Mouse (Mus musculus): Measurements from ENCODE around the gene Rbfox2. TPM values are rescaled to one million over a fixed set of nuclear protein-coding genes. Genes with fewer than 3 reads are reported as not detected.

Rbfox2 gene
- polyA plus RNA-seq, 2 experiments: 7.2 to 9.9 TPM

- Histone ChIP-seq H3K27me3 (ENCODE audit: control insufficient read depth, insufficient read depth, low read length) (no peaks in the 10 kb centered on the region), H3K9ac (replicated peaks) (no peak overlapping the region), H3K4me2 (ENCODE audit: low read depth) (no peak overlapping the region), H3K4me3 (ENCODE audit: insufficient read depth in 1 of 2, low read depth in 2 of 2, low read length in 2 of 2) (no peak overlapping the region), H3K27ac (no peak overlapping the region), H3K4me1 (replicated peaks; ENCODE audit: control insufficient read depth in 2 of 2, insufficient read depth in 2 of 2, low read length in 1 of 2) (0 out of 4 replicates have a peak, but pooled peaks cover 0 to 2% of the 10 kb centered on the region in 2 experiments), H3K9me3 (ENCODE audit: control insufficient read depth, low read length) (no peaks in the 10 kb centered on the region), H3K36me3 (replicated peaks; ENCODE audit: control insufficient read depth, insufficient read depth, low read depth) (no peaks in the 10 kb centered on the region)
- DNase-seq (ENCODE audit: low read depth in 3 of 3, low spot score in 3 of 3): no peak
- no peak for ATAC-seq (ENCODE audit: insufficient read depth)
- WGBS (ENCODE audit: insufficient replicate concordance): 12% methylated on average over 11 of the region's 11 CpGs
- no peak for TF ChIP-seq EP300 (IDR thresholded peaks at IDR 0.05; ENCODE audit: low read depth)
- no peak for TF ChIP-seq CTCF (IDR thresholded peaks at IDR 0.05; ENCODE audit: low read depth)
These were observed 269.3 kb downstream of the Rbfox2 start for GRCm38 (mm10) chr15:77037278-77038161.

- DNase-seq (ENCODE audit: low read depth in 3 of 3, low spot score in 3 of 3): no peak
- H3K4me1 ChIP-seq (replicated peaks; ENCODE audit: control insufficient read depth in 2 of 2, insufficient read depth in 2 of 2, low read length in 1 of 2): 0 out of 4 replicates have a peak, but pooled peaks cover 0 to 2% of the 10 kb centered on the region in 2 experiments
- H3K9me3 ChIP-seq (ENCODE audit: control insufficient read depth, low read length): no peaks in the 10 kb centered on the region
- 56% methylated on average over 2 of the region's 2 CpGs for WGBS (ENCODE audit: insufficient replicate concordance)
- H3K4me3 ChIP-seq (ENCODE audit: insufficient read depth in 1 of 2, low read depth in 2 of 2, low read length in 2 of 2): no peak overlapping the region
- H3K27me3 ChIP-seq (ENCODE audit: control insufficient read depth, insufficient read depth, low read length): no peaks in the 10 kb centered on the region
- ATAC-seq (ENCODE audit: insufficient read depth): no peak
- H3K9ac ChIP-seq (replicated peaks): no peak overlapping the region
- TF ChIP-seq CTCF (IDR thresholded peaks at IDR 0.05; ENCODE audit: low read depth) (no peak), EP300 (IDR thresholded peaks at IDR 0.05; ENCODE audit: low read depth) (no peak)
- H3K36me3 ChIP-seq (replicated peaks; ENCODE audit: control insufficient read depth, insufficient read depth, low read depth): no peaks in the 10 kb centered on the region
- H3K4me2 ChIP-seq (ENCODE audit: low read depth): no peak overlapping the region
- no peak overlapping the region for H3K27ac ChIP-seq
These were observed 269.9 kb downstream of the Rbfox2 start for GRCm38 (mm10) chr15:77036989-77037277.

GRCm38 (mm10) chr15:77036320-77036988 lies 270.4 kb downstream of the Rbfox2 start:
- H3K4me1 ChIP-seq (replicated peaks; ENCODE audit: control insufficient read depth in 2 of 2, insufficient read depth in 2 of 2, low read length in 1 of 2): 0 out of 4 replicates have a peak, but pooled peaks cover 0 to 2% of the 10 kb centered on the region in 2 experiments
- no peaks in the 10 kb centered on the region for H3K9me3 ChIP-seq (ENCODE audit: control insufficient read depth, low read length)
- WGBS (ENCODE audit: insufficient replicate concordance): 58% methylated on average over 11 of the region's 11 CpGs
- H3K4me2 ChIP-seq (ENCODE audit: low read depth): no peak overlapping the region
- H3K4me3 ChIP-seq (ENCODE audit: insufficient read depth in 1 of 2, low read depth in 2 of 2, low read length in 2 of 2): no peak overlapping the region
- no peak for ATAC-seq (ENCODE audit: insufficient read depth)
- H3K27ac ChIP-seq: no peak overlapping the region
- no peak for DNase-seq (ENCODE audit: low read depth in 3 of 3, low spot score in 3 of 3)
- H3K9ac ChIP-seq (replicated peaks): no peak overlapping the region
- H3K27me3 ChIP-seq (ENCODE audit: control insufficient read depth, insufficient read depth, low read length): no peaks in the 10 kb centered on the region
- no peaks in the 10 kb centered on the region for H3K36me3 ChIP-seq (replicated peaks; ENCODE audit: control insufficient read depth, insufficient read depth, low read depth)
- TF ChIP-seq CTCF (IDR thresholded peaks at IDR 0.05; ENCODE audit: low read depth) (no peak), EP300 (IDR thresholded peaks at IDR 0.05; ENCODE audit: low read depth) (no peak)

GRCm38 (mm10) chr15:77035643-77036042 lies 271.2 kb downstream of the Rbfox2 start:
- ATAC-seq (ENCODE audit: insufficient read depth) (no peak; the same call in 1 of the 2 replicates), DNase-seq (ENCODE audit: low read depth in 3 of 3, low spot score in 3 of 3) (peak in 1 of 3 experiments; percentile 14)
- Histone ChIP-seq H3K27ac (no peak overlapping the region), H3K4me3 (ENCODE audit: insufficient read depth in 1 of 2, low read depth in 2 of 2, low read length in 2 of 2) (no peak overlapping the region), H3K36me3 (replicated peaks; ENCODE audit: control insufficient read depth, insufficient read depth, low read depth) (no peaks in the 10 kb centered on the region), H3K9ac (replicated peaks) (no peak overlapping the region), H3K4me1 (replicated peaks; ENCODE audit: control insufficient read depth in 2 of 2, insufficient read depth in 2 of 2, low read length in 1 of 2) (0 out of 4 replicates have a peak, but pooled peaks cover 0 to 2% of the 10 kb centered on the region in 2 experiments), H3K4me2 (ENCODE audit: low read depth) (no peak overlapping the region), H3K9me3 (ENCODE audit: control insufficient read depth, low read length) (no peaks in the 10 kb centered on the region), H3K27me3 (ENCODE audit: control insufficient read depth, insufficient read depth, low read length) (no peaks in the 10 kb centered on the region)
- 53% methylated on average over 3 of the region's 3 CpGs for WGBS (ENCODE audit: insufficient replicate concordance)
- TF ChIP-seq EP300 (IDR thresholded peaks at IDR 0.05; ENCODE audit: low read depth) (no peak), CTCF (IDR thresholded peaks at IDR 0.05; ENCODE audit: low read depth) (no peak)

GRCm38 (mm10) chr15:77034526-77034925 lies 272.3 kb downstream of the Rbfox2 start:
- TF ChIP-seq EP300 (IDR thresholded peaks at IDR 0.05; ENCODE audit: low read depth) (no peak), CTCF (IDR thresholded peaks at IDR 0.05; ENCODE audit: low read depth) (no peak)

More at GRCm38 (mm10) chr15:77034526-77034925, 272.3 kb downstream of the Rbfox2 start:
- H3K4me1 ChIP-seq (replicated peaks; ENCODE audit: control insufficient read depth in 2 of 2, insufficient read depth in 2 of 2, low read length in 1 of 2): 0 out of 4 replicates have a peak, but pooled peaks cover 0 to 2% of the 10 kb centered on the region in 2 experiments
- H3K4me3 ChIP-seq (ENCODE audit: insufficient read depth in 1 of 2, low read depth in 2 of 2, low read length in 2 of 2): no peak overlapping the region
- H3K9me3 ChIP-seq (ENCODE audit: control insufficient read depth, low read length): no peaks in the 10 kb centered on the region
- no peaks in the 10 kb centered on the region for H3K36me3 ChIP-seq (replicated peaks; ENCODE audit: control insufficient read depth, insufficient read depth, low read depth)
- DNase-seq (ENCODE audit: low read depth in 3 of 3, low spot score in 3 of 3): no peak
- WGBS (ENCODE audit: insufficient replicate concordance): 54% methylated on average over 6 of the region's 6 CpGs
- ATAC-seq (ENCODE audit: insufficient read depth): no peak
- no peak overlapping the region for H3K9ac ChIP-seq (replicated peaks)
- H3K27me3 ChIP-seq (ENCODE audit: control insufficient read depth, insufficient read depth, low read length): no peaks in the 10 kb centered on the region
- H3K27ac ChIP-seq: no peak overlapping the region
- H3K4me2 ChIP-seq (ENCODE audit: low read depth): no peak overlapping the region

Data from liver, embryonic 14.5 days (tissue).